Mouse (Mus musculus) liver, postnatal 0 days (tissue): ENCODE data around the gene Sorl1. TPM values are rescaled to one million over a fixed set of nuclear protein-coding genes. Genes with fewer than 3 reads are reported as not detected.

Experiments
- ATAC-seq: fragments of 200-750 bp; cut with Nextera tagmentation; 2 replicates; pipeline ENCODE4 v1.8.0; 2017; ENCODE audit warnings: mild to moderate bottlenecking, moderate library complexity
- DNase-seq: peaks from one replicate; pipeline ENCODE4 v3.0.0-alpha.2; 2016
- H3K27ac ChIP-seq: fragments of 300-500 bp; sonication (generic); 2 replicates; pipeline ENCODE4 v1.5.1; 2014; ENCODE audit warnings: antibody characterized with exemption, moderate library complexity, mild to moderate bottlenecking, low read depth
- H3K27me3 ChIP-seq: fragments of 300-500 bp; sonication (generic); 2 replicates; pipeline ENCODE4 v1.6.1; 2014; ENCODE audit warnings: low read length, control low read depth, mixed read lengths; ENCODE audit not compliant: insufficient read depth
- H3K36me3 ChIP-seq: fragments of 300-500 bp; sonication (generic); replicated peaks from 2 replicates; pipeline ENCODE4 v1.6.1; 2014; ENCODE audit warnings: mild to moderate bottlenecking, control low read depth, low read length, moderate library complexity, mixed read lengths; ENCODE audit not compliant: insufficient read depth
- H3K4me1 ChIP-seq: fragments of 300-500 bp; sonication (generic); 2 replicates; pipeline ENCODE4 v1.6.1; 2014; ENCODE audit warnings: antibody characterized with exemption, mild to moderate bottlenecking, control low read depth; ENCODE audit not compliant: insufficient read depth
- H3K4me2 ChIP-seq: fragments of 300-500 bp; sonication (generic); 2 replicates; pipeline ENCODE4 v1.6.1; 2014; ENCODE audit warnings: low read depth, mild to moderate bottlenecking, low read length, moderate library complexity, mixed read lengths
- H3K4me3 ChIP-seq: fragments of 300-500 bp; sonication (generic); 2 replicates; pipeline ENCODE4 v1.5.1; 2014; ENCODE audit warnings: low read depth, low read length
- H3K9ac ChIP-seq: fragments of 300-500 bp; sonication (generic); replicated peaks from 2 replicates; pipeline ENCODE4 v1.6.1; 2014; ENCODE audit warnings: mild to moderate bottlenecking, moderate library complexity
- H3K9me3 ChIP-seq: fragments of 300-500 bp; sonication (generic); 2 replicates; pipeline ENCODE4 v1.6.1; 2016; ENCODE audit warnings: mild to moderate bottlenecking, control low read depth, low read length, mixed read lengths
- CTCF ChIP-seq: sonication (generic); IDR thresholded peaks from 2 replicates; pipeline ENCODE4 v1.5.1; 2016; ENCODE audit warnings: antibody characterized with exemption, low read depth
- EP300 ChIP-seq: IDR thresholded peaks from 2 replicates; pipeline ENCODE4 v1.6.1; 2016; ENCODE audit warnings: antibody characterized with exemption, low read depth, mild to moderate bottlenecking
- WGBS: fragments of 180-500 bp; shearing (Covaris S2); extraction: QIAGEN DNeasy Blood & Tissue Kit; methylation state at CpG from one replicate; pipeline ENCODE4 v1.1.7; 2014; ENCODE audit not compliant: insufficient replicate concordance; 5-methylcytosine and 5-hydroxymethylcytosine counted together
- polyA plus RNA-seq: library from polyadenylated mRNA; unstranded; fragments of >200 nt; fragmentation: Nextera tagmentation; extraction: Ambion mirVana; gene quantifications from 2 replicates; pipeline ENCODE4 v1.2.1, GENCODE M21; 2015

Gene Sorl1
- polyA plus RNA-seq, 1 experiment from 2014 or later: 3.0 TPM

DNA sequence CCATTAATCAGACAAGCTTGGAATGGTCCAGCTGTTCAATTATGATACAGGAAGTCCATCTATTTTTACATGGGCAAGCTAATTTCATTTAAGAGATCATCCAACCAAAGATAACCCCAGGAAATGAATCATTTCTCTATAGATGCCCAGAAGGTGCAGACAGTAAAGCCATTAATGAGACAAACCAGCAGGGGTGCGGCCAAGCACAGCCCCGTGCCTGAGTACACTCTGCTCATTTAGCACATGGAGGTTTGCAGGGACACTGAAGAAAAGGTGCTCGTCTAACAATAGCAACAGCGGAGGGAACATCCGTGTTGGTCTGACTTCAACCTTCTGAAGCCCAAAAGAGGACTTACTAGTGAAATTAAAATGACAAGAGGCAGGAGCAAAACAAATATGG lies 76.3 kb downstream of the Sorl1 start:
- WGBS: 74% methylated on average over 5 of the region's 5 CpGs
- Histone ChIP-seq H3K9me3 (no peaks in the 10 kb centered on the region), H3K9ac (no peak overlapping the region), H3K4me3 (no peak overlapping the region), H3K36me3 (no peaks in the 10 kb centered on the region), H3K4me2 (no peak overlapping the region), H3K27me3 (no peaks in the 10 kb centered on the region), H3K27ac (no peak overlapping the region), H3K4me1 (0 out of 2 replicates have a peak, but pooled peaks cover under 1% of the 10 kb centered on the region)
- no peak for DNase-seq
- ATAC-seq: no peak
- TF ChIP-seq CTCF: no peak
- TF ChIP-seq EP300: no peak

DNA sequence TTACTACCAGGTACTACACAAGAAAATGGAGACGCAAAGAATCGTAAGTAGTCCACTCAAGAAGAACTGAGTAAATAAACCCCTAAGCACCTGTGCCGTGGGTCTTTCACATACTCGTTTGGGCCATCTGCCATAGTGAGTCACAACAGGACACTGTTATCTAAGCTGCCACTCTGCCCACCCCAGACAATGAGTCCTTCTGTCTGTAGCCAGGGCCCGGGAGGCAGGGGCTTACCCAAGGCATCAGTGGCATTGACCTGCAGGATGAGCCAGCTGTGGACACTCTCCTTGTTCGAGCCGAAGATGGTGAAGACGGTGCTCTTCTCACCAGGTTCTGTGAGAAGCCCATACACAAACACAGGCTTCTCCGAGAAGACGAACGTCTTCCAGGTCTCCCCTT lies 77.8 kb downstream of the Sorl1 start:
- no peak for TF ChIP-seq EP300
- no peak for TF ChIP-seq CTCF
- no peaks in the 10 kb centered on the region for H3K36me3 ChIP-seq
- H3K9ac ChIP-seq: no peak overlapping the region
- no peak overlapping the region for H3K4me3 ChIP-seq
- no peak overlapping the region for H3K4me2 ChIP-seq
- no peaks in the 10 kb centered on the region for H3K4me1 ChIP-seq
- ATAC-seq (no peak), DNase-seq (no peak)
- no peak overlapping the region for H3K27ac ChIP-seq
- WGBS: 84% methylated on average over 11 of the region's 11 CpGs
- no peaks in the 10 kb centered on the region for H3K9me3 ChIP-seq
- no peaks in the 10 kb centered on the region for H3K27me3 ChIP-seq

- H3K36me3 ChIP-seq: no peaks in the 10 kb centered on the region
- H3K4me2 ChIP-seq: no peak overlapping the region
- no peaks in the 10 kb centered on the region for H3K4me1 ChIP-seq
- 80% methylated on average over 8 of the region's 8 CpGs for WGBS
- no peaks in the 10 kb centered on the region for H3K9me3 ChIP-seq
- ATAC-seq (no peak), DNase-seq (no peak)
- H3K27ac ChIP-seq: no peak overlapping the region
- no peak overlapping the region for H3K9ac ChIP-seq
- H3K27me3 ChIP-seq: no peaks in the 10 kb centered on the region
- H3K4me3 ChIP-seq: no peak overlapping the region
- TF ChIP-seq CTCF: no peak
- no peak for TF ChIP-seq EP300
Observed at GRCm38 (mm10) chr9:42044651-42045050, 79.4 kb downstream of the Sorl1 start.

DNA sequence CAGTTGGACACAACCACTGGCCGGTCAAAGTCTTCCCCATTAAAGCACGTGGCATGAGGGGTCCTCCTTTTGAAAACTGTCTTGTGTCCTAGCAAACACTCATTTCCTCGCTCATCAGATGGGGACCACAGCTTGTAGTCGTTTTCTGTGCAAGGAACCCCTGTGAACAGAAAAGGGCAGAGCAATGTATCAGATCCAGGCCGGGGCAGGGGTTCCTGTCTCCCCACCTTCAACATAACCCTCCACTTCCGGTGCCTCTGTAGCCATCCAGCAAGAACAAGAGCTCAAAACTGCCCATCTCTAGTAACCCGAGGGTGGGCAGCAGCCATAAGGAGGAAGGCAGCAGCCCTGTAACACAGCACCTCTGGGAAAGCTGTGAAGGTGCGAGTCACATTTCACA lies 80.2 kb downstream of the Sorl1 start:
- 76% methylated on average over 8 of the region's 8 CpGs for WGBS
- TF ChIP-seq EP300: no peak
- no peak for TF ChIP-seq CTCF
- no peak for ATAC-seq
- no peaks in the 10 kb centered on the region for H3K4me1 ChIP-seq
- H3K36me3 ChIP-seq: no peaks in the 10 kb centered on the region
- H3K27me3 ChIP-seq: no peaks in the 10 kb centered on the region
- no peak overlapping the region for H3K9ac ChIP-seq
- H3K4me2 ChIP-seq: no peak overlapping the region
- no peak for DNase-seq
- no peaks in the 10 kb centered on the region for H3K9me3 ChIP-seq
- no peak overlapping the region for H3K27ac ChIP-seq
- no peak overlapping the region for H3K4me3 ChIP-seq

- Histone ChIP-seq H3K4me3 (no peak overlapping the region), H3K27me3 (no peaks in the 10 kb centered on the region), H3K4me1 (peaks cover 3% of the 10 kb centered on the region), H3K9me3 (no peaks in the 10 kb centered on the region), H3K4me2 (no peak overlapping the region), H3K36me3 (no peaks in the 10 kb centered on the region), H3K27ac (no peak overlapping the region), H3K9ac (no peak overlapping the region)
- ATAC-seq (no peak), DNase-seq (no peak)
- WGBS: 70% methylated on average over 18 of the region's 18 CpGs
- TF ChIP-seq EP300 (no peak), CTCF (no peak)
Observed at GRCm38 (mm10) chr9:42039000-42039992, 84.8 kb downstream of the Sorl1 start.

- Histone ChIP-seq H3K27ac (no peak overlapping the region), H3K4me2 (no peak overlapping the region), H3K4me3 (no peak overlapping the region), H3K4me1 (peaks cover 3% of the 10 kb centered on the region), H3K9ac (no peak overlapping the region), H3K36me3 (no peaks in the 10 kb centered on the region), H3K9me3 (no peaks in the 10 kb centered on the region), H3K27me3 (no peaks in the 10 kb centered on the region)
- WGBS: 64% methylated on average over 11 of the region's 11 CpGs
- ATAC-seq (no peak), DNase-seq (no peak)
- no peak for TF ChIP-seq EP300
- TF ChIP-seq CTCF: no peak
Observed at GRCm38 (mm10) chr9:42036885-42037284, 87.2 kb downstream of the Sorl1 start.
